Mouse (Mus musculus) right cerebral cortex, postnatal 36 days (tissue): ENCODE measurements at regions not wholly inside any gene's neighbourhood (a gene's known extent, or its start where the extent isn't known, plus 50 kb on each side); places are given as distances from the start of the nearest gene placed in this dataset.
A peak's percentile ranks its signal among the peaks of the same experiment; 100 is the strongest.

ENCODE experiments used
- DNase-seq, 2 experiments: peaks; one replicate each; pipeline ENCODE4 v3.0.0; 2022; ENCODE audit warnings: low spot score in 2 of 2, mixed read lengths in 1 of 2

DNA sequence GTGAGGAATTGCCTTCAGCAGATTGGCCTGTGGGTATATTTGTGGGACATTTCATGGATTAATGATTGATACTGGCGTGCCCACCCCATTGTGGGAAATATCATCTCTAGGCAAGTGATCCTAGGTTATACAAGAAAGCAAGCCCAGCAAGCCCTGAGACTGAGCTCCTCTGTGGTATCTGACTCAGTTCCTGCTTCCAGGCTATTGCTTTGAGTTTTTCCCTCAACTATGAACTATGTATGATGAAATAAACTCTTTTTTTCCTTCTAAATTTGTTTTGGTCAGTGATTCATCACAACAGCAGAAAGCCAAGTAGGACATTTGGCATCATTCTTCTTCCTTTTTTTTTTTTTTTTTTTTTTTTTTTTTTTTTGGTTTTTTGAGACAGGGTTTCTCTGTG lies 119.8 kb downstream of the Tbr1 start:
- no peak for DNase-seq

GRCm38 (mm10) chr2:61938296-61938695 lies 108.0 kb upstream of the Slc4a10 start:
- DNase-seq: no peak

DNA sequence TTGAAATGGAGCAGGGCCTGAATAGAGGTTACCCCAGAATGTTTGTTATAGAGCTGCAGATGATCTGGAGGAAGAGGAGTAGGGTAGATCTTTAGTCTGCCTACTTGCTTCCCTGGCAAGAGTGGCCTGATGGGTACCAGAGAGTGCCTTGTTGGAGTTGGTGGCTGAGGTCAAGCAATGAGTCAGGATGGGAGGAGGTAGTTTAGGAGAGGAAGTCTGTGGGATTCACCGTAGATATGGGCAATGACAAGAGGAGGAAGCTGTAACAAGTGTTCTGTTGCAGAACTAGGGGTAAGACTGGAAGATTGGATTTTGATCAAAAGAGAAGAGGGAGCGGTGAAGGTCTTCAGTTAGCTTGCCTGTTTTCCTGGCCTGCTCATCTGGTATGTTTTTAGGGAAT lies 80.3 kb upstream of the Slc4a10 start:
- no peak for DNase-seq

GRCm38 (mm10) chr2:61967724-61968123 lies 78.5 kb upstream of the Slc4a10 start:
- no peak for DNase-seq

- no peak for DNase-seq
These were observed 76.2 kb upstream of the Slc4a10 start for GRCm38 (mm10) chr2:61970029-61970428.

DNA sequence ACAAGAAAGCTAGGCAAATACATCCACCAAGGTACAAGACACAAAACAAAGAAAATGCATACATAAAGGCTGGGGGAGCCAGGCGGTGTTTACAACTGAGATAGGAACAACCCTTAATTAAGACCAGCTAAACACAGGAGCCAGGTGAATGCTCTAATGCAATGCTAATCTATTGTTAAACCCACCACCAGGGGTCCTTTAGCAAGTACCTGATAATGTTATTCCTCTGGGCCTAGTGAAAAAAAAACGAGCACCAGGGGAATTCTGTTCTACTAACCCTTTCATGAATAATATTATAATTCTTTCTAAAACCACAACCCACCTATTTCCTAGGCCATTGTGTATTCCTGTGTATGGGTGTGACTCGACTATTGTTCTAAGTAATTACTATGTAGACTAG lies 61.5 kb upstream of the Slc4a10 start:
- DNase-seq: no peak

- peak; percentile 1 to 13 for DNase-seq
These were observed 59.2 kb upstream of the Slc4a10 start for GRCm38 (mm10) chr2:61986967-61987550.
